Mouse (Mus musculus) T-helper 17 cell (primary cell): ENCODE measurements around the gene Gga1.

Source experiments
- in situ Hi-C, 2 experiments: fragments of 300-600 bp; cut with MboI, MseI; formaldehyde crosslinking; loops; 1 replicate in 1 of 2; 2 replicates in 1 of 2; pipeline ENCODE4 v1.15.1; 2025; ENCODE audit warnings: high pct_unique_total_duplicates in 2 of 2

The Gga1 gene

GRCm38 (mm10) chr15:78876991-78877809 lies at the start of gene Gga1:
Gga1 (plus strand) TSS chr15:78877190.
- in situ Hi-C loops = no loop called here

- in situ Hi-C loops = no loop called here
Observed at GRCm38 (mm10) chr15:78828315-78828714, 48.7 kb upstream of the Gga1 start.

GRCm38 (mm10) chr15:78829636-78830035 lies 47.4 kb upstream of the Gga1 start:
- in situ Hi-C loops = no loop called here

- in situ Hi-C loops = no loop called here
Observed at GRCm38 (mm10) chr15:78830742-78831719, 46.0 kb upstream of the Gga1 start.

GRCm38 (mm10) chr15:78831720-78832657 lies 45.0 kb upstream of the Gga1 start:
- in situ Hi-C loops = no loop called here

GRCm38 (mm10) chr15:78832701-78833123 lies 44.3 kb upstream of the Gga1 start:
- in situ Hi-C loops = no loop called here

- in situ Hi-C loops = no loop called here
Observed at GRCm38 (mm10) chr15:78833582-78833981, 43.4 kb upstream of the Gga1 start.

GRCm38 (mm10) chr15:78834233-78835005 lies 42.6 kb upstream of the Gga1 start:
- in situ Hi-C loops = no loop called here

- in situ Hi-C loops = no loop called here
Observed at GRCm38 (mm10) chr15:78835200-78836085, 41.5 kb upstream of the Gga1 start.

GRCm38 (mm10) chr15:78836086-78836621 lies 40.8 kb upstream of the Gga1 start:
- in situ Hi-C loops = no loop called here

GRCm38 (mm10) chr15:78839744-78840143 lies 37.2 kb upstream of the Gga1 start:
- in situ Hi-C loops = no loop called here

GRCm38 (mm10) chr15:78840241-78840640 lies 36.7 kb upstream of the Gga1 start:
- in situ Hi-C loops = no loop called here

- in situ Hi-C loops = no loop called here
Observed at GRCm38 (mm10) chr15:78840751-78841150, 36.2 kb upstream of the Gga1 start.

GRCm38 (mm10) chr15:78841161-78841790 lies 35.7 kb upstream of the Gga1 start:
- in situ Hi-C loops = no loop called here

- in situ Hi-C loops = no loop called here
Observed at GRCm38 (mm10) chr15:78842371-78843163, 34.4 kb upstream of the Gga1 start, which contains the start of gene Cdc42ep1. Cdc42ep1 (plus strand) TSS chr15:78842624.

GRCm38 (mm10) chr15:78843581-78844469 lies 33.2 kb upstream of the Gga1 start:
- in situ Hi-C loops = no loop called here

- in situ Hi-C loops = no loop called here
Observed at GRCm38 (mm10) chr15:78844791-78845190, 32.2 kb upstream of the Gga1 start.
